Mouse (Mus musculus): ENCODE results near the gene Cdyl.

DNA sequence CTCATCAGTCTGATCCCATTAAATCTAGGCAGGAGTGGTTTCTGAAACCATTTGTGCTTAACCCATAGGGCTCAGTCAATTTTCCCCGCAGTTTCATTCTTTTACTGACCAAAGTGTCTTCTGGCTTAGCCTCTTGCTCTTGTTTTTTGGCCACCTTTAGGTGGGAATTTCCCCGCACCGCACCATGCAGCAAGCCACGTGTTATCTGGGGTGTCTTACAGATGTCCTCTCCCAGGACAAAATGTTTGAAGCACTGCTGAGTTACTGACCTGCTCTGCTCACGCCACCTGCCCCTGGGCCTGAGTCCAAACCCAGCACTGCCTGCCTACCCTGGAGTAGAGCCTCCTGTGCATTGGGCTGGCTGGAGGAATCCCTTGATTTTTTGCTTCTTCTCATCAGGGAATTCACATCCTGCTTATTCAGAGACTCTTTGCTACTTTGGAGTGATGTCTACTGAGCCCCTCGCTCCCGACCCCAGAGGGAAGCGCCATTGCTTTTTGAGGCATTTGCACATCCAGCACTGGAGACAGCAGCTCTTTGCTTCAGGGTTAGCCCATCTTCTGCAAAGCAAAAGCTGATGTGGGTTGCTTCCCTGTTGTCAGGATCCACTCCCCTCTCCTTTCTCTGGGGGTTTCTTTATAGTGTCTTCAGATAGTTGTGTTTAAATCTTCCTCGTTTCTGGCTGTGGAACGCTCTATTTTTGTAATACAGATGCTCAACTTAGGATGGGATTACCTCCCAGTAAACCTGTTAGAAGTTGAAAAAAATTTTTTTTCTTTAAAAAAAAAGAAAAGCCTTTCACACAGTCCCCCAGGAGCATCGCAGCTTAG is 151.9 kb downstream of the Cdyl start:
- TF ChIP-seq POLR2A (IDR thresholded peaks at IDR 0.05; ENCODE audit: extremely low read depth, insufficient read depth, low read length): no peak
- no peak for TF ChIP-seq CTCF (IDR thresholded peaks at IDR 0.05; ENCODE audit: low read depth, low read length)
